Mouse (Mus musculus) forebrain, postnatal 0 days (tissue): ENCODE data around the gene Atg4c. TPM values are rescaled to one million over a fixed set of nuclear protein-coding genes. Genes with fewer than 3 reads are reported as not detected.

ENCODE experiments used
- ATAC-seq: fragments of 200-750 bp; cut with Nextera tagmentation; 2 replicates; pipeline ENCODE4 v1.8.0; 2017; ENCODE audit warnings: mild to moderate bottlenecking, moderate library complexity
- DNase-seq: peaks from one replicate; pipeline ENCODE4 v3.0.0-alpha.2; 2015
- H3K27ac ChIP-seq: fragments of 300-500 bp; sonication (generic); 2 replicates; pipeline ENCODE4 v1.5.1; 2014; ENCODE audit warnings: low read depth, mild to moderate bottlenecking, antibody characterized with exemption, low read length, moderate library complexity, mixed read lengths
- H3K27me3 ChIP-seq: fragments of 300-500 bp; sonication (generic); 2 replicates; pipeline ENCODE4 v1.6.1; 2014; ENCODE audit warnings: mild to moderate bottlenecking, low read length, mixed read lengths; ENCODE audit not compliant: insufficient read depth
- H3K36me3 ChIP-seq: fragments of 300-500 bp; sonication (generic); 2 replicates; pipeline ENCODE4 v1.6.1; 2014; ENCODE audit warnings: mild to moderate bottlenecking, moderate library complexity; ENCODE audit not compliant: insufficient read depth
- H3K4me1 ChIP-seq: fragments of 300-500 bp; sonication (generic); 2 replicates; pipeline ENCODE4 v1.6.1; 2014; ENCODE audit warnings: antibody characterized with exemption; ENCODE audit not compliant: insufficient read depth
- H3K4me2 ChIP-seq: fragments of 300-500 bp; sonication (generic); 2 replicates; pipeline ENCODE4 v1.6.1; 2014; ENCODE audit warnings: low read depth, mild to moderate bottlenecking, moderate library complexity
- H3K4me3 ChIP-seq: fragments of 300-500 bp; sonication (generic); 2 replicates; pipeline ENCODE4 v1.5.1; 2014; ENCODE audit warnings: low read depth, low read length, mixed read lengths
- H3K9ac ChIP-seq: fragments of 300-500 bp; sonication (generic); 2 replicates; pipeline ENCODE4 v1.6.1; 2014; ENCODE audit warnings: mild to moderate bottlenecking
- H3K9me3 ChIP-seq: fragments of 300-500 bp; sonication (generic); 2 replicates; pipeline ENCODE4 v1.6.1; 2016; ENCODE audit warnings: low read length
- CTCF ChIP-seq: sonication (generic); IDR thresholded peaks from 2 replicates; pipeline ENCODE4 v1.5.1; 2016; ENCODE audit warnings: antibody characterized with exemption, control low read depth, low read depth
- WGBS: fragments of 180-500 bp; shearing (Covaris S2); extraction: QIAGEN DNeasy Blood & Tissue Kit; methylation state at CpG from one replicate; pipeline ENCODE4 v1.1.7; 2014; 5-methylcytosine and 5-hydroxymethylcytosine counted together
- polyA plus RNA-seq: library from polyadenylated mRNA; unstranded; fragments of >200 nt; fragmentation: Nextera tagmentation; extraction: Ambion mirVana; gene quantifications from 2 replicates; pipeline ENCODE4 v1.2.1, GENCODE M21; 2015
- total RNA-seq: library from RNA; depleted of rRNA; stranded (reverse); fragments of >200 nt; gene quantifications from 2 replicates; pipeline ENCODE4 v1.2.3, GENCODE M21; 2014

Gene Atg4c
- total and polyA plus RNA-seq, 2 experiments from 2014 or later = 9.7 to 14.4 TPM

DNA sequence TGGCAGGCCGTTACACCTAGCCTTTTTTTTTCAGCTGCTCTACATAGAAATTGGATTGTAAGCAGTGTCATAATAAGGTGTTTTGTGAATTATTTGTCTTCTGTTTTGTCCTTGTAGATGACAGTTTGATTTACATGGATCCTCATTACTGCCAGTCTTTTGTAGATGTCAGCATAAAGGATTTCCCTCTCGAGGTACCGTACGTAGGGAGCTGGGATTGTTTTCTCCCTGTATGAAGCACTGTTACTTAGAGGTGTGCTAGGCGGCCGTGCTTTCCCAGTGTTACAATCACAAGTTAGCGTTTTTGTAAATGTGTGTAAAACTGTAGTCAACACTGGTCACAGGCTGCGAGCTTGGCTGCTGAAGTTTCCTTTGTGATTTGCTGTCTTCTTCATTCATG, 35.6 kb downstream of the Atg4c start:
- no peak overlapping the region for H3K4me2 ChIP-seq
- DNase-seq (no peak), ATAC-seq (peak; percentile 62; the same call in 1 of the 2 replicates)
- peaks cover 6% of the 10 kb centered on the region for H3K36me3 ChIP-seq
- H3K9ac ChIP-seq = no peak overlapping the region
- no peak overlapping the region for H3K4me3 ChIP-seq
- H3K4me1 ChIP-seq = no peaks in the 10 kb centered on the region
- H3K27ac ChIP-seq = no peak overlapping the region
- no peaks in the 10 kb centered on the region for H3K27me3 ChIP-seq
- H3K9me3 ChIP-seq = no peaks in the 10 kb centered on the region
- TF ChIP-seq CTCF = no peak
- WGBS = 59% methylated on average over 8 of the region's 8 CpGs

DNA sequence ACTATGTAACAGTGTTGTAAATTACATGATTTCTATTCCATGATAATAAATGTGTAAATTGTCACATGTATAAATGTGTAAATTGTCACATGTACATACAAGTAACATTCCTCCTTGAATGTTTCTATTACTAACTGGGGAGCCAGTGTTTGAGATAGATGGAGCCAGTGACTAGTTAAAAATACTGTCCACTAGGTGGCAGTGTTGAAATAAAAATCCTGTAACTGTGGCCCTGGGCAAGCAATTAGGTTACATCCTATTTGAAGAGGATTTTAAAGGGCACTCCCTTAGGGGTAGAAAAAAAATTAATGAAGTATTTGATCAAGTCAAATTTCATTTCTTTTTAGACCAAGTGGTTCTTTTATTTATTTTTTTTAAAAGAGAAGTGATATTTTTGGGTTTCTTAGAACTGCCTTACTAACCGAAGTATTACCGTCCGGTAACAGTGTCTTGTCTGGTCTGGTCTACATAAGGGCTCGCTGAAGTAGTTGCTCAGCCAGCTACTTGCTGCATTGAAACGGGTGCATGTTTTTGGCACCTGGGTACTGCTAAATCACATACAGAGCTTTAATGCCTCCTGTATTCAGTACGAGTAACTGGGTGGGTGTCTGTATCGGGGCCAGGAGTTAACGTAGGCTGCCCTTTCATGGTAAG, 41.6 kb downstream of the Atg4c start:
- no peak overlapping the region for H3K27ac ChIP-seq
- WGBS = 90% methylated on average over 8 of the region's 8 CpGs

DNA sequence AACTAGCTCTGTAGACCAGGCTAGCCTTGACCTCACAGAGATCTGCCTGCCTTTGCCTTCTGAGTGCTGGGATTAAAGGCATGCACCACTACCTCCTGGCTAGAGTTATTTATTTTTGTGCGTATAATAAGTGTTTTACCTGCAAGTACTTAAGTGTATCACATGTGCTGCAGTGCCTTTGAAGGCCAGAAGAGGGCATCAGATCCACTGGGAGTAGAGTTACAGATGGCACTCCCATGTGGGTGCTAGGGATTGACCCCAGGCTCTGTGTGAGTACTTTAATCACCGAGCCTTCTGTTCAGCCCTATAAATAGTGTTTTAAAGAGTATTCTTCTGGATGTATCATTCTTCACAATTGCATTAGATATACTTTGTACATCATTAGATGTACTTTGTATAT, 44.6 kb downstream of the Atg4c start:
- ATAC-seq (no peak), DNase-seq (no peak)
- no peak overlapping the region for H3K27ac ChIP-seq
- peaks cover 4% of the 10 kb centered on the region; the same call in 1 of the 2 replicates for H3K36me3 ChIP-seq
- TF ChIP-seq CTCF = peak; percentile 45
- H3K9ac ChIP-seq = no peak overlapping the region
- H3K9me3 ChIP-seq = no peaks in the 10 kb centered on the region
- WGBS = 96% methylated on average over 2 of the region's 2 CpGs
- no peak overlapping the region for H3K4me3 ChIP-seq
- H3K4me1 ChIP-seq = no peaks in the 10 kb centered on the region
- H3K27me3 ChIP-seq = no peaks in the 10 kb centered on the region
- H3K4me2 ChIP-seq = no peak overlapping the region

More for the DNA sequence above, 41.6 kb downstream of the Atg4c start:
- Histone ChIP-seq H3K9me3 (no peaks in the 10 kb centered on the region), H3K36me3 (peaks cover 4% of the 10 kb centered on the region; the same call in 1 of the 2 replicates), H3K4me3 (no peak overlapping the region), H3K4me1 (no peaks in the 10 kb centered on the region), H3K4me2 (no peak overlapping the region), H3K27me3 (no peaks in the 10 kb centered on the region), H3K9ac (no peak overlapping the region)
- DNase-seq (peak; percentile 70), ATAC-seq (peak; percentile 80)
- TF ChIP-seq CTCF = peak; percentile 75

DNA sequence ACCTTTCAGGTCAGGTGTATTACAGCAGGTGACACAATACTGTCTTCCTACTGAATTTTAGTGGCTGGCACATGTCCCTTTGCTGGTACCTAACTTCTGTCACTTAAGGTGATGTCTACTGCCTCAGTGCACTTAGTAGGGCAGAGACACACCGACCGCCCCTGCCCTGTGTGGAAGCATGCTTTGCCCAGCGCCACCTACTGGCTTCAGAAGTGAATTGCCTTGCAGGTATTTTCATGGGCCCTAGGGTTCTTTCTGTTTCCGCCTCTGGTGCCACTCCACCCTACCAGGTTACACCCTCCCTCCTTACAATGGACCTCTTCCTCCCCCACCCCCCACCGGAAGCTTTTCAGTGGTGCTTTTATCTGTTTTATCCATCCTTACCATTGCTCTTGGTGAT, 47.9 kb downstream of the Atg4c start:
- no peaks in the 10 kb centered on the region for H3K27me3 ChIP-seq
- H3K4me3 ChIP-seq = no peak overlapping the region
- H3K9me3 ChIP-seq = no peaks in the 10 kb centered on the region
- 52% methylated on average over 5 of the region's 5 CpGs for WGBS
- DNase-seq (no peak), ATAC-seq (no peak)
- TF ChIP-seq CTCF = peak; percentile 28; the same call in 1 of the 2 replicates
- no peak overlapping the region for H3K27ac ChIP-seq
- no peak overlapping the region for H3K4me2 ChIP-seq
- no peaks in the 10 kb centered on the region for H3K4me1 ChIP-seq
- no peak overlapping the region for H3K9ac ChIP-seq
- H3K36me3 ChIP-seq = peaks cover 4% of the 10 kb centered on the region; the same call in 1 of the 2 replicates

DNA sequence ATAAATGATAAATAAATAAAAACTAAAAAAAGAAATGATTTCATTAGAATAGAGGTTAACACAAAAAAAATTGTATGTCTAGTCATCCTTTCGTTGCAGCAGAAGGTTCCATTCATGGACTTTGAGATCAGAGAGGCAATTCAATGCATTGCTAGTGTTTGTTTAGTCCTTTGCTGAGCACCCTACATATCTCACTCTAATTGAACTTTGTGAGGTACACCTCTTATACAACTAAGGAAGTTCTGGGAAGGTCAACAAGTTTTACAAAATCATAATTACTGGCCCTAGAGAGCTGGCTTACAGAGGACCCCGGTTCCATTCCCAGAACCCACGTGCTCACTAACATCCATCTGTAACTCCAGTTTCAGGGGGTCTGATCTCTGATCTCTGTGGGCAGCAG, 55.6 kb downstream of the Atg4c start:
- DNase-seq (no peak), ATAC-seq (no peak)
- no peak overlapping the region for H3K4me2 ChIP-seq
- TF ChIP-seq CTCF = no peak
- H3K9ac ChIP-seq = no peak overlapping the region
- H3K9me3 ChIP-seq = no peaks in the 10 kb centered on the region
- H3K27me3 ChIP-seq = no peaks in the 10 kb centered on the region
- no peaks in the 10 kb centered on the region for H3K36me3 ChIP-seq
- WGBS = 96% methylated on average over 3 of the region's 3 CpGs
- no peak overlapping the region for H3K4me3 ChIP-seq
- no peaks in the 10 kb centered on the region for H3K4me1 ChIP-seq
- no peak overlapping the region for H3K27ac ChIP-seq

DNA sequence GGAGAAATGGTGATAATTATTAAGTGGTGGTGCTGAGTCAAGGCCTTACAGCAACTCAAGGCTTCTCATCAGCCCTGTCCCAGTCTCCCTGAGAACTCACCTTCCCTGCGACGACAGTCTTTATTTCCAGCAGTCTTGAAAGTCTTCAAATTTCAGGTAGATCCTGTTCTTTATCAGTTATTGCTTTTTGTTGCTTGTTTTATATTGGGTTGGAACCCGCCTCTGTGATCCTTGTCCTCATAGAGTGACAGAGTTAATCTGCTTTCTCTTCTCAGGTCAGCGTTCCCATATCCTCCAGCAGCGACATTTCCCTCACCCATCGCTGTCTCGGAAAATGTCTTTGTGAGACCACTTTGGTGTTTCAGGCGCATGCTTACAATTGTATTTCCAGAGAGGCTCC, 56.1 kb downstream of the Atg4c start:
- no peak for ATAC-seq
- Histone ChIP-seq H3K4me1 (no peaks in the 10 kb centered on the region), H3K36me3 (0 out of 2 replicates have a peak, but pooled peaks cover 2% of the 10 kb centered on the region), H3K27ac (no peak overlapping the region), H3K4me2 (no peak overlapping the region), H3K27me3 (no peaks in the 10 kb centered on the region), H3K9ac (no peak overlapping the region), H3K4me3 (no peak overlapping the region), H3K9me3 (no peaks in the 10 kb centered on the region)
- 95% methylated on average over 8 of the region's 8 CpGs for WGBS
- no peak for DNase-seq
- TF ChIP-seq CTCF = no peak

DNA sequence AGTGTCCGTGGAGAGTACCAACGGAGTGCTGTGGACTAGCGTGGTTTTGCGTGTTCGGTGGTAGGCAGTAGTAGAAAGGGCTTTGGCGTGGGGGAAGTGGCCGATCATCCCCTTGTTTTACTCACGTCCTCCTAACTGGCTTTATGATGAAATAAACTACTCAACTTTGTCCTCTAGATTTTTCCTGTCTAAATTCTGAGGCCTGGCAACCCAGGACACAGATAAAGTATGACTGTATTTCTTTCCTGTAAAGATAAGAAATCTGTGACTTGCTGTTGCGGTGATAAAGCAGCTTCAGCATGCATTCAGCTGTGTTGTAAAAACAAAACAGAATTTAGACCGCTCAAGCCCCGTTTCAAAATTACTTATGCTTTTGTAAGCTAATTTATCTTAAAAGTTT, 59.2 kb downstream of the Atg4c start:
- Histone ChIP-seq H3K27ac (no peak overlapping the region), H3K4me1 (no peaks in the 10 kb centered on the region), H3K9me3 (no peaks in the 10 kb centered on the region), H3K4me3 (no peak overlapping the region), H3K4me2 (no peak overlapping the region), H3K36me3 (peaks cover 10% of the 10 kb centered on the region; the same call in 1 of the 2 replicates), H3K9ac (no peak overlapping the region), H3K27me3 (no peaks in the 10 kb centered on the region)
- DNase-seq (no peak), ATAC-seq (no peak)
- 95% methylated on average over 11 of the region's 11 CpGs for WGBS
- no peak for TF ChIP-seq CTCF
